Mouse (Mus musculus) midbrain, embryonic 11.5 days (tissue): Measurements from ENCODE around the gene Moxd1. TPM values are rescaled to one million over a fixed set of nuclear protein-coding genes. Genes with fewer than 3 reads are reported as not detected.
"Not testable (repeated sequence)": the region's sequence is repeated elsewhere in the genome, so short reads cannot be mapped to it uniquely, and the experiment has no call there.

Source experiments
- ATAC-seq: fragments of 200-750 bp; cut with Nextera tagmentation; 2 replicates; pipeline ENCODE4 v1.8.0; 2017; ENCODE audit warnings: moderate TSS enrichment, moderate library complexity; ENCODE audit not compliant: low FRiP score
- DNase-seq: peaks from one replicate; pipeline ENCODE4 v3.0.0; 2015; ENCODE audit warnings: low spot score; ENCODE audit errors: missing footprints
- H3K27ac ChIP-seq: fragments of 300-500 bp; sonication (generic); 2 replicates; pipeline ENCODE4 v1.5.1; 2014; ENCODE audit warnings: low read depth, low read length
- H3K27me3 ChIP-seq: fragments of 300-500 bp; sonication (generic); 2 replicates; pipeline ENCODE4 v1.6.1; 2014; ENCODE audit warnings: mild to moderate bottlenecking, low read length, moderate library complexity, mixed read lengths; ENCODE audit not compliant: control insufficient read depth, insufficient read depth
- H3K36me3 ChIP-seq: fragments of 300-500 bp; sonication (generic); 2 replicates; pipeline ENCODE4 v1.6.1; 2014; ENCODE audit warnings: mild to moderate bottlenecking, low read length, moderate library complexity, mixed read lengths; ENCODE audit not compliant: control insufficient read depth, insufficient read depth
- H3K4me1 ChIP-seq: fragments of 300-500 bp; sonication (generic); 2 replicates; pipeline ENCODE4 v1.6.1; 2014; ENCODE audit warnings: low read length; ENCODE audit not compliant: control insufficient read depth, insufficient read depth
- H3K4me2 ChIP-seq: fragments of 300-500 bp; sonication (generic); 2 replicates; pipeline ENCODE4 v1.6.1; 2014; ENCODE audit warnings: mild to moderate bottlenecking, moderate library complexity
- H3K4me3 ChIP-seq: fragments of 300-500 bp; sonication (generic); 2 replicates; pipeline ENCODE4 v1.5.1; 2014; ENCODE audit warnings: low read depth, low read length
- H3K9ac ChIP-seq: fragments of 300-500 bp; sonication (generic); 2 replicates; pipeline ENCODE4 v1.6.1; 2014; ENCODE audit warnings: low read length
- H3K9me3 ChIP-seq: fragments of 300-500 bp; sonication (generic); 2 replicates; pipeline ENCODE4 v1.6.1; 2016; ENCODE audit warnings: low read length; ENCODE audit not compliant: control insufficient read depth
- WGBS: fragments of 180-500 bp; shearing (Covaris S2); extraction: QIAGEN DNeasy Blood & Tissue Kit; methylation state at CpG from one replicate; pipeline ENCODE4 v1.1.7; 2014; 5-methylcytosine and 5-hydroxymethylcytosine counted together
- polyA plus RNA-seq: library from polyadenylated mRNA; unstranded; fragments of >200 nt; fragmentation: Nextera tagmentation; extraction: Ambion mirVana; gene quantifications from 2 replicates; pipeline ENCODE4 v1.2.1, GENCODE M21; 2014

Gene Moxd1
- polyA plus RNA-seq, 1 experiment from 2014 or later, result 1.8 TPM

DNA sequence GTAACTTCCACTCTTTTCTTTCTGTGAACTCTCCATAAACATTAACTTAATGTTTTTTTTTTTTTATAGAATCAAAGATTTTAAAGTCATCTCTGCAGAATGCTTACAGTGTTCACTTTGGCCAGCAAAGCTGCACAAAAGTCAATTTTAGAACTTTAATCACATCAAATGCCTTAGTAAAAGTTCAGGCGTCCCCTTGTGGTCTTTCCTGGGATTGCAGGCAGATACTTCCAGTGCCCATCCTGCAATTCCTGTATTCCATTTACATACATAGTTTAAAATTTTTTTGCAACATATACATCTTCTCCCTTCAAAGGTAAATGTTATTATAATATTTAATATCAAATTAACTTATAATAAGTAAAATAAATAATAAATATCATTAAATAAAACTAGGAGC lies 74.5 kb downstream of the Moxd1 start:
- no peak overlapping the region for H3K4me3 ChIP-seq
- H3K27me3 ChIP-seq, result no peaks in the 10 kb centered on the region
- 0% methylated on average over 1 of the region's 1 CpGs for whole genome bisulfite sequencing

DNA sequence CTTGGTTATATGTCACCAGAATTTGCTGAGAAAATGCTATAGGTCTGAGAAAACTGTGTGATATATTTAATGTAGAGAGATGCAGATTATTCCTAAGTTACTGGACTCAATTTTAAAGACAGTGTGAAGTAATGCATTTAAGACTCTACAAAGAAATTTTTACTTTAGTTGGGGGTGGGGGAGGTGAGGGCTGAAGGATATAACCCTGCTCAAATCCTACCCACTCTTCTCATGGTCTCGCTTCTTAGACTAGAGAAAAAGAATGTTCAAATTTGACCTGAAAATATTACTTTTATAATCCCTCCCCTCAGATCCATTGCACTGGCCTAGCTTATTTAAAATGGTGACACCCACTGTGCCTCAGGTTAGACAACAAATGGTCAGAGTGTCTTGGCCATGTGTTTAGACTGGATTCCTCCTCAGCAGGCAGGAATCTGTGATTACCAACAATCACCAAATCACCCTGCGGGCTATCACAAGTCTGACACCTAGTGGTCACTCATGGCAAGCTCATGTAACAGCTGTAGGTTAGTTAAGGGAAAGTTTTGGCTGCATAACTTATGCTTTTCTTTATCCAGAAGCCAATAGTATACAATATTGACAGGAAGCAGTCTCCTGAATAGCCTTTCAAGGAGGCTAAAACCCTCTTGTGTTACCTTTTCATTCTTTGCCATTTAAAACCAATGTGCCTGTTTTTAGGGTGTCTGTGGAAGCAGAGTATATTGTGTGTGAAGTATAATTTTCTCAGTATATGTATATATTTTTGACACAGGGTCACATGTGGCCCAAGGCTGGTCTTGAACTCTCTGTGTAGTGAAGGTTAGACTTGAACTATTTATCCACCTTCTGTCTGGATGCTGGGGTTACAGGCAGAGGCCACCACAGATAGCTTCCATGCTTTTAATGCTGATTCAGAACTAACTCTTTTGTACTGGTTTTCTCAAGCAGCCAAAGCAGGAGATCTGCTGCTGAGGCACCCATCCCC lies 75.2 kb downstream of the Moxd1 start:
- WGBS, result 46% methylated on average over 2 of the region's 2 CpGs
- Histone ChIP-seq H3K9me3 (no peaks in the 10 kb centered on the region), H3K4me1 (no peaks in the 10 kb centered on the region), H3K27ac (no peak overlapping the region), H3K4me2 (no peak overlapping the region), H3K27me3 (no peaks in the 10 kb centered on the region), H3K36me3 (no peaks in the 10 kb centered on the region), H3K4me3 (no peak overlapping the region), H3K9ac (no peak overlapping the region)
- ATAC-seq (peak; percentile 84), DNase-seq (peak; percentile 94)

More for the DNA sequence above, 74.5 kb downstream of the Moxd1 start:
- DNase-seq (peak; percentile 94), ATAC-seq (no peak)
- H3K9ac ChIP-seq, result no peak overlapping the region
- no peaks in the 10 kb centered on the region for H3K4me1 ChIP-seq
- no peaks in the 10 kb centered on the region for H3K9me3 ChIP-seq
- no peak overlapping the region for H3K27ac ChIP-seq
- H3K36me3 ChIP-seq, result no peaks in the 10 kb centered on the region
- no peak overlapping the region for H3K4me2 ChIP-seq

GRCm38 (mm10) chr10:24312191-24312611 lies 88.9 kb downstream of the Moxd1 start:
- Histone ChIP-seq H3K9ac (no peak overlapping the region), H3K27me3 (no peaks in the 10 kb centered on the region), H3K4me2 (peak overlapping the region; percentile 9; the same call in 1 of the 2 replicates), H3K36me3 (no peaks in the 10 kb centered on the region), H3K9me3 (no peaks in the 10 kb centered on the region), H3K4me3 (no peak overlapping the region), H3K27ac (no peak overlapping the region), H3K4me1 (no peaks in the 10 kb centered on the region)
- ATAC-seq, result no peak; the same call in 1 of the 2 replicates
- DNase-seq, result peak; percentile 91
- WGBS, result under 1% methylated on average over 9 of the region's 9 CpGs

DNA sequence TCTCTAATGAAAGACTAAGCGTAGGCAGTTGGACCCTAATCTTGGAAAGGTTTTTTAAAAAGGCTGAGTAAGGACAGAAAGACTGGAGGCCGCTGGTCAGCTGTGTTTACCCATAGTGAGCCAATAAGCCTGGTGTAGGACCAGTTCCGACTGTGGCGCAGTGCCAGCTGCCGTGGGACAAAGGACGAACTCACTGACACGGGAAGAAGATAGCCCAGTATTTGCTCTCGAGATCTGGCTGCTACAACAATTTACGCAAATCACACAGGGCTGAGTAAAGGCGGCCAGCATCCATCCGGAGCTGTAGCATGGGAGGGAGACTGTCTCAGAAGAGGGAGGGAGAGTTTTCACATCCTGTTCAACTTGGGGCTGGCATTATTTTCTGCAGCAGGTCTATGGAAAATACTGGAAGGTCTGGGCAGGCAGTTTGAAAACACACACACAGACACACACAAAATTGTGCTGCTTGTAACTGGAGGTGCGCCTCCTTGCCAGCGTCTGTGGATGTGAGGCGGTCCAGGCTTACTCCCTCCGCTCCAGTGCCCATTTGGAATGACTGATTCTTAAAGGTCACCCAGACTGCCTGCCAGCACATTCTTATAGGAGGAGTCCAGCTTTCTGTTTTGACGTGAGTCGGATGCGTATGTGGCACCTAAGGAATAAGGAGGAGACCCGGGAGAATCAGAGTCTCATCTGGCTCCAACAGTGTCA lies 94.0 kb downstream of the Moxd1 start:
- Histone ChIP-seq H3K27me3 (no peaks in the 10 kb centered on the region), H3K27ac (no peak overlapping the region; the same call in 1 of the 2 replicates), H3K4me3 (no peak overlapping the region), H3K4me1 (no peaks in the 10 kb centered on the region), H3K4me2 (no peak overlapping the region), H3K9ac (no peak overlapping the region), H3K36me3 (no peaks in the 10 kb centered on the region), H3K9me3 (no peaks in the 10 kb centered on the region)
- no peak for DNase-seq
- ATAC-seq, result peak; percentile 84
- WGBS, result 64% methylated on average over 19 of the region's 19 CpGs

- 84% methylated on average over 3 of the region's 3 CpGs for WGBS
- ATAC-seq, result no peak
- Histone ChIP-seq H3K4me1 (no peaks in the 10 kb centered on the region), H3K9me3 (no peaks in the 10 kb centered on the region), H3K9ac (no peak overlapping the region), H3K4me2 (no peak overlapping the region), H3K27me3 (no peaks in the 10 kb centered on the region), H3K4me3 (no peak overlapping the region), H3K36me3 (no peaks in the 10 kb centered on the region), H3K27ac (no peak overlapping the region)
- DNase-seq, result no peak
Observed at GRCm38 (mm10) chr10:24320326-24320725, 97.0 kb downstream of the Moxd1 start.

GRCm38 (mm10) chr10:24323066-24323465 lies 99.7 kb downstream of the Moxd1 start:
- H3K36me3 ChIP-seq, result no peaks in the 10 kb centered on the region
- H3K27ac ChIP-seq, result no peak overlapping the region
- no peaks in the 10 kb centered on the region for H3K27me3 ChIP-seq
- DNase-seq, result no peak
- no peak overlapping the region for H3K4me2 ChIP-seq
- WGBS, result 92% methylated on average over 4 of the region's 4 CpGs
- ATAC-seq, result no peak
- no peaks in the 10 kb centered on the region for H3K4me1 ChIP-seq
- H3K9ac ChIP-seq, result no peak overlapping the region
- no peak overlapping the region for H3K4me3 ChIP-seq
- H3K9me3 ChIP-seq, result no peaks in the 10 kb centered on the region

GRCm38 (mm10) chr10:24327265-24327664 lies 103.9 kb downstream of the Moxd1 start:
- not testable (repeated sequence) for H3K27me3 ChIP-seq, H3K36me3 ChIP-seq, H3K4me1 ChIP-seq, ATAC-seq, H3K9me3 ChIP-seq, H3K9ac ChIP-seq, H3K27ac ChIP-seq, H3K4me3 ChIP-seq, DNase-seq, H3K4me2 ChIP-seq
- WGBS, result 31% methylated on average over 8 of the region's 8 CpGs

- Histone ChIP-seq H3K36me3 (no peaks in the 10 kb centered on the region), H3K9ac (no peak overlapping the region), H3K9me3 (no peaks in the 10 kb centered on the region; the same call in 1 of the 2 replicates), H3K27ac (no peak overlapping the region), H3K4me2 (no peak overlapping the region), H3K4me1 (no peaks in the 10 kb centered on the region), H3K4me3 (no peak overlapping the region), H3K27me3 (no peaks in the 10 kb centered on the region)
- ATAC-seq (no peak), DNase-seq (no peak)
- 53% methylated on average over 3 of the region's 3 CpGs for WGBS
Observed at GRCm38 (mm10) chr10:24332799-24333198, 109.5 kb downstream of the Moxd1 start.
